Mouse (Mus musculus): Measurements from ENCODE around the gene Hoxd13.

DNA sequence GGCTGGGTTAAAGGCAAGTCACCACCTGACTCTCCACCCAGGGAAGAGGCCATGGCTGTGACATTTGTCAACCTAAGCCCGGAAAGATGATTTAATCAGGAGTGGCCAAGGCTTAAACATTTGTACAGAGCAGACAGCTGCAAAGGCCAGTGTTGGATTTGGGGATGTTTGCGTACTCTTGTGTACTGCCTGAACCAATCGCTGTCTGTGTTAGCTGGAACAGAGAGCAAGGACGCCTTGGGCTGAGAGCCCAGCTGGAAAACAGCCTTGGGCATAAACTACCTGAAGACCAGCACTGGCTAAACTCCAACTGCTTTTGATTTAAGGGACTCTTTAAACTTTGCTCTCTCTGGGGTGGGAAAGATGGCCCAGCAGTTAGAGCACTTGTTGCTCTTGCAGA is 40.6 kb downstream of the Hoxd13 start:
- TF ChIP-seq CTCF (IDR thresholded peaks at IDR 0.05; ENCODE audit: low read depth) = no peak
- TF ChIP-seq EP300 (IDR thresholded peaks at IDR 0.05; ENCODE audit: low read depth) = no peak
